Mouse (Mus musculus): ENCODE data around the gene Gm49396. TPM values are rescaled to one million over a fixed set of nuclear protein-coding genes. Genes with fewer than 3 reads are reported as not detected.
A peak's percentile ranks its signal among the peaks of the same experiment; 100 is the strongest.

Gm49396 gene
- polyA plus RNA-seq (2012; ENCODE audit: insufficient read depth, insufficient read length, low replicate concordance, missing spikeins): not detected in 2 replicates

GRCm38 (mm10) chr7:30563117-30563905 lies at the start of gene Gm49396, which contains the start of the genes U2af1l4 and Psenen:
TSS of gene Gm49396 (plus strand) at chr7:30563344.
TSS of gene U2af1l4 (plus strand) at chr7:30563301.
TSS of gene Psenen (minus strand) at chr7:30563627.
- peaks cover 15% of the 10 kb centered on the region for H3K4me1 ChIP-seq (ENCODE audit: control insufficient read depth, insufficient read depth, low read length)
- TF ChIP-seq POLR2A (IDR thresholded peaks at IDR 0.05; ENCODE audit: insufficient read depth, low read depth, low read length): no peak; the same call in 1 of the 2 replicates
- TF ChIP-seq CTCF (IDR thresholded peaks at IDR 0.05; ENCODE audit: insufficient read depth, low read depth, low read length): no peak
- peak within 1 kb of the TSS; percentile 84 for H3K27ac ChIP-seq (ENCODE audit: insufficient read depth, low read depth, low read length)
- under 1% methylated on average over 45 of the region's 45 CpGs for WGBS
- peak within 1 kb of the TSS; percentile 69 for H3K4me3 ChIP-seq (ENCODE audit: insufficient read depth, low read depth, low read length)

DNA sequence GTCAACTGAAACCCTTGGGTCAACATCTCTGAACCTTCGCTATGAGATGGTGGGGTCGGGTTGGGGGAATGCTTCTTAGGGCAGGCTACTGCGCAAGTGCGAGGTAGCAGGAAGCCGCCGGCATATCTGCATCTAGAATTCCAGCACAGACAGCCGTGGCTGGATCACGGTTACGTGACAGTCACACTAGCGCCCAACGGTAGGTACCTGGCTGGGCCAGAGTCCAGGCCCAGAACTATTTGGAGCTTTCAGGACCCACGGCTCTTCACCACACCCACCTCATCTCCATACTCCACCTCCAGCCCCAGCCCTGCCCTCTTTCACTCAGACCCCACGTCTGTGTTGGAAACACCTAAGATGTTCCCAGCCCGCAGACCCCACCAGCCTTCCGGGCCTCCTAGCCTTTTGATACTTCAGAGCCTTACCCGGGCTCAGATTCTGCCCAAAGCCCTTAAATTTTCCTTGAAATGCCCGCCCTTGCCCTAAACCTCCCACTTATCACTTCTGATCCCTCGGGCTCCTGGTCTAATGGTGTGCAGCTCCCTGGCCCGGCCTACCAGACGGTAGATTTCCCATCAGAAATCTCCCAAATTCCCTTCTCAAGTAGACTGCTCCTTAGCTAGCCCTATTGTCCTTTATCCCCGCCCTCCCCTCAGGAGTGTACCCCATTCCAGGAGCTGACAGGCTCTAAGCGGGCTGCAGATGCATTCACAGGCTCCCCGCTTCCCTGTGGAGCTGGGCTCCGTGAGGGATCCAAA lies 48.0 kb upstream of the Gm49396 start:
- H3K4me3 ChIP-seq (ENCODE audit: insufficient read depth, low read depth, low read length): no peak overlapping the region
- TF ChIP-seq CTCF (IDR thresholded peaks at IDR 0.05; ENCODE audit: insufficient read depth, low read depth, low read length) (no peak), POLR2A (IDR thresholded peaks at IDR 0.05; ENCODE audit: insufficient read depth, low read depth, low read length) (no peak)
- no peak overlapping the region for H3K27ac ChIP-seq (ENCODE audit: insufficient read depth, low read depth, low read length)
- H3K4me1 ChIP-seq (ENCODE audit: control insufficient read depth, insufficient read depth, low read length): no peaks in the 10 kb centered on the region
- 74% methylated on average over 24 of the region's 24 CpGs for WGBS

GRCm38 (mm10) chr7:30518325-30518724 lies 44.8 kb upstream of the Gm49396 start:
- Histone ChIP-seq H3K4me1 (ENCODE audit: control insufficient read depth, insufficient read depth, low read length) (no peaks in the 10 kb centered on the region), H3K4me3 (ENCODE audit: insufficient read depth, low read depth, low read length) (no peak overlapping the region), H3K27ac (ENCODE audit: insufficient read depth, low read depth, low read length) (no peak overlapping the region)
- no peak for TF ChIP-seq POLR2A (IDR thresholded peaks at IDR 0.05; ENCODE audit: insufficient read depth, low read depth, low read length)
- TF ChIP-seq CTCF (IDR thresholded peaks at IDR 0.05; ENCODE audit: insufficient read depth, low read depth, low read length): no peak
- 50% methylated on average over 8 of the region's 8 CpGs for WGBS

- Histone ChIP-seq H3K27ac (ENCODE audit: insufficient read depth, low read depth, low read length) (no peak overlapping the region), H3K4me3 (ENCODE audit: insufficient read depth, low read depth, low read length) (no peak overlapping the region), H3K4me1 (ENCODE audit: control insufficient read depth, insufficient read depth, low read length) (no peaks in the 10 kb centered on the region)
- TF ChIP-seq POLR2A (IDR thresholded peaks at IDR 0.05; ENCODE audit: insufficient read depth, low read depth, low read length) (no peak), CTCF (IDR thresholded peaks at IDR 0.05; ENCODE audit: insufficient read depth, low read depth, low read length) (no peak)
- 47% methylated on average over 4 of the region's 4 CpGs for WGBS
Measured at GRCm38 (mm10) chr7:30520396-30520795, 42.7 kb upstream of the Gm49396 start.

GRCm38 (mm10) chr7:30520856-30521255 lies 42.3 kb upstream of the Gm49396 start:
- H3K4me1 ChIP-seq (ENCODE audit: control insufficient read depth, insufficient read depth, low read length): peaks cover 1% of the 10 kb centered on the region; the same call in 1 of the 2 replicates
- 50% methylated on average over 5 of the region's 5 CpGs for WGBS
- TF ChIP-seq CTCF (IDR thresholded peaks at IDR 0.05; ENCODE audit: insufficient read depth, low read depth, low read length) (no peak), POLR2A (IDR thresholded peaks at IDR 0.05; ENCODE audit: insufficient read depth, low read depth, low read length) (no peak)
- H3K27ac ChIP-seq (ENCODE audit: insufficient read depth, low read depth, low read length): no peak overlapping the region
- H3K4me3 ChIP-seq (ENCODE audit: insufficient read depth, low read depth, low read length): no peak overlapping the region

GRCm38 (mm10) chr7:30522871-30523270 lies 40.3 kb upstream of the Gm49396 start:
- Histone ChIP-seq H3K4me1 (ENCODE audit: control insufficient read depth, insufficient read depth, low read length) (peaks cover 15% of the 10 kb centered on the region), H3K4me3 (ENCODE audit: insufficient read depth, low read depth, low read length) (no peak overlapping the region), H3K27ac (ENCODE audit: insufficient read depth, low read depth, low read length) (no peak overlapping the region)
- TF ChIP-seq CTCF (IDR thresholded peaks at IDR 0.05; ENCODE audit: insufficient read depth, low read depth, low read length): no peak
- no peak for TF ChIP-seq POLR2A (IDR thresholded peaks at IDR 0.05; ENCODE audit: insufficient read depth, low read depth, low read length)
- 89% methylated on average over 10 of the region's 10 CpGs for WGBS

- no peak for TF ChIP-seq CTCF (IDR thresholded peaks at IDR 0.05; ENCODE audit: insufficient read depth, low read depth, low read length)
- TF ChIP-seq POLR2A (IDR thresholded peaks at IDR 0.05; ENCODE audit: insufficient read depth, low read depth, low read length): no peak
- H3K4me1 ChIP-seq (ENCODE audit: control insufficient read depth, insufficient read depth, low read length): peaks cover 26% of the 10 kb centered on the region
Measured at GRCm38 (mm10) chr7:30524487-30524886, 38.7 kb upstream of the Gm49396 start.

GRCm38 (mm10) chr7:30525954-30526353 lies 37.2 kb upstream of the Gm49396 start:
- H3K4me1 ChIP-seq (ENCODE audit: control insufficient read depth, insufficient read depth, low read length): peaks cover 40% of the 10 kb centered on the region
- H3K27ac ChIP-seq (ENCODE audit: insufficient read depth, low read depth, low read length): no peak overlapping the region
- WGBS: 54% methylated on average over 10 of the region's 10 CpGs
- TF ChIP-seq CTCF (IDR thresholded peaks at IDR 0.05; ENCODE audit: insufficient read depth, low read depth, low read length): no peak
- no peak for TF ChIP-seq POLR2A (IDR thresholded peaks at IDR 0.05; ENCODE audit: insufficient read depth, low read depth, low read length)
- H3K4me3 ChIP-seq (ENCODE audit: insufficient read depth, low read depth, low read length): no peak overlapping the region

More at GRCm38 (mm10) chr7:30524487-30524886, 38.7 kb upstream of the Gm49396 start:
- Histone ChIP-seq H3K27ac (ENCODE audit: insufficient read depth, low read depth, low read length) (no peak overlapping the region), H3K4me3 (ENCODE audit: insufficient read depth, low read depth, low read length) (no peak overlapping the region)
- 81% methylated on average over 6 of the region's 6 CpGs for WGBS

- no peak for TF ChIP-seq CTCF (IDR thresholded peaks at IDR 0.05; ENCODE audit: insufficient read depth, low read depth, low read length)
- no peak for TF ChIP-seq POLR2A (IDR thresholded peaks at IDR 0.05; ENCODE audit: insufficient read depth, low read depth, low read length)
- peaks cover 41% of the 10 kb centered on the region for H3K4me1 ChIP-seq (ENCODE audit: control insufficient read depth, insufficient read depth, low read length)
- no peak overlapping the region for H3K27ac ChIP-seq (ENCODE audit: insufficient read depth, low read depth, low read length)
- WGBS: 43% methylated on average over 17 of the region's 17 CpGs
- H3K4me3 ChIP-seq (ENCODE audit: insufficient read depth, low read depth, low read length): no peak overlapping the region
Measured at GRCm38 (mm10) chr7:30526399-30526798, 36.7 kb upstream of the Gm49396 start.

Data from olfactory bulb, adult 2 months (tissue).